Mouse (Mus musculus): ENCODE measurements at regions not wholly inside any gene's neighbourhood (a gene's known extent, or its start where the extent isn't known, plus 50 kb on each side); places are given as distances from the start of the nearest gene placed in this dataset.
A peak's percentile ranks its signal among the peaks of the same experiment; 100 is the strongest.

- Histone ChIP-seq H3K36me3 (ENCODE audit: insufficient read depth, low read length) (no peaks in the 10 kb centered on the region), H3K27me3 (ENCODE audit: insufficient read depth, low read length) (no peaks in the 10 kb centered on the region), H3K9me3 (ENCODE audit: low read length) (peaks cover 2% of the 10 kb centered on the region; the same call in 1 of the 2 replicates), H3K4me3 (replicated peaks; ENCODE audit: low read length) (no peak overlapping the region), H3K4me1 (replicated peaks; ENCODE audit: low read depth, low read length) (peaks cover 21% of the 10 kb centered on the region)
- no peak for TF ChIP-seq CTCF (conservative IDR thresholded peaks at IDR 0.05; ENCODE audit: low read length)
Observed at GRCm38 (mm10) chr15:88399989-88400388, 200.1 kb upstream of the Zdhhc25 start.

GRCm38 (mm10) chr15:88400787-88401186 is 199.3 kb upstream of the Zdhhc25 start:
- Histone ChIP-seq H3K4me3 (replicated peaks; ENCODE audit: low read length) (peak overlapping the region; percentile 35), H3K27me3 (ENCODE audit: insufficient read depth, low read length) (no peaks in the 10 kb centered on the region), H3K4me1 (replicated peaks; ENCODE audit: low read depth, low read length) (peaks cover 21% of the 10 kb centered on the region), H3K36me3 (ENCODE audit: insufficient read depth, low read length) (no peaks in the 10 kb centered on the region), H3K9me3 (ENCODE audit: low read length) (no peaks in the 10 kb centered on the region)
- TF ChIP-seq CTCF (conservative IDR thresholded peaks at IDR 0.05; ENCODE audit: low read length) (no peak), NANOG (IDR thresholded peaks at IDR 0.05; ENCODE audit: borderline replicate concordance, low read length) (no peak), POU5F1 (IDR thresholded peaks at IDR 0.05; ENCODE audit: borderline replicate concordance, low read length) (no peak)

- TF ChIP-seq CTCF (conservative IDR thresholded peaks at IDR 0.05; ENCODE audit: low read length), result no peak
- TF ChIP-seq NANOG (IDR thresholded peaks at IDR 0.05; ENCODE audit: borderline replicate concordance, low read length), result no peak
- no peak for TF ChIP-seq POU5F1 (IDR thresholded peaks at IDR 0.05; ENCODE audit: borderline replicate concordance, low read length)
- Histone ChIP-seq H3K36me3 (ENCODE audit: insufficient read depth, low read length) (no peaks in the 10 kb centered on the region), H3K4me1 (replicated peaks; ENCODE audit: low read depth, low read length) (no peaks in the 10 kb centered on the region), H3K4me3 (replicated peaks; ENCODE audit: low read length) (no peak overlapping the region), H3K9me3 (ENCODE audit: low read length) (peaks cover 8% of the 10 kb centered on the region; the same call in 1 of the 2 replicates), H3K27me3 (ENCODE audit: insufficient read depth, low read length) (no peaks in the 10 kb centered on the region)
Observed at GRCm38 (mm10) chr15:88408461-88409379, 191.4 kb upstream of the Zdhhc25 start.

GRCm38 (mm10) chr15:88414206-88414605 is 185.9 kb upstream of the Zdhhc25 start:
- Histone ChIP-seq H3K36me3 (ENCODE audit: insufficient read depth, low read length) (no peaks in the 10 kb centered on the region), H3K27me3 (ENCODE audit: insufficient read depth, low read length) (peaks cover 6% of the 10 kb centered on the region; the same call in 1 of the 2 replicates), H3K9me3 (ENCODE audit: low read length) (peaks cover 8% of the 10 kb centered on the region; the same call in 1 of the 2 replicates), H3K4me1 (replicated peaks; ENCODE audit: low read depth, low read length) (no peaks in the 10 kb centered on the region), H3K4me3 (replicated peaks; ENCODE audit: low read length) (no peak overlapping the region)
- TF ChIP-seq CTCF (conservative IDR thresholded peaks at IDR 0.05; ENCODE audit: low read length) (no peak), NANOG (IDR thresholded peaks at IDR 0.05; ENCODE audit: borderline replicate concordance, low read length) (no peak), POU5F1 (IDR thresholded peaks at IDR 0.05; ENCODE audit: borderline replicate concordance, low read length) (no peak)

GRCm38 (mm10) chr15:88418881-88419280 is 181.2 kb upstream of the Zdhhc25 start:
- H3K4me1 ChIP-seq (replicated peaks; ENCODE audit: low read depth, low read length), result no peaks in the 10 kb centered on the region
- no peaks in the 10 kb centered on the region for H3K36me3 ChIP-seq (ENCODE audit: insufficient read depth, low read length)
- H3K4me3 ChIP-seq (replicated peaks; ENCODE audit: low read length), result no peak overlapping the region
- peaks cover 9% of the 10 kb centered on the region for H3K9me3 ChIP-seq (ENCODE audit: low read length)
- TF ChIP-seq NANOG (IDR thresholded peaks at IDR 0.05; ENCODE audit: borderline replicate concordance, low read length) (no peak), POU5F1 (IDR thresholded peaks at IDR 0.05; ENCODE audit: borderline replicate concordance, low read length) (no peak), CTCF (conservative IDR thresholded peaks at IDR 0.05; ENCODE audit: low read length) (no peak)
- peaks cover 6% of the 10 kb centered on the region; the same call in 1 of the 2 replicates for H3K27me3 ChIP-seq (ENCODE audit: insufficient read depth, low read length)

- Histone ChIP-seq H3K27me3 (ENCODE audit: insufficient read depth, low read length) (no peaks in the 10 kb centered on the region), H3K9me3 (ENCODE audit: low read length) (peaks cover 3% of the 10 kb centered on the region), H3K4me1 (replicated peaks; ENCODE audit: low read depth, low read length) (no peaks in the 10 kb centered on the region), H3K4me3 (replicated peaks; ENCODE audit: low read length) (no peak overlapping the region), H3K36me3 (ENCODE audit: insufficient read depth, low read length) (no peaks in the 10 kb centered on the region)
- TF ChIP-seq CTCF (conservative IDR thresholded peaks at IDR 0.05; ENCODE audit: low read length), result no peak
- no peak for TF ChIP-seq NANOG (IDR thresholded peaks at IDR 0.05; ENCODE audit: borderline replicate concordance, low read length)
- no peak for TF ChIP-seq POU5F1 (IDR thresholded peaks at IDR 0.05; ENCODE audit: borderline replicate concordance, low read length)
Observed at GRCm38 (mm10) chr15:88428441-88428840, 171.7 kb upstream of the Zdhhc25 start.

GRCm38 (mm10) chr15:88430941-88431340 is 169.2 kb upstream of the Zdhhc25 start:
- Histone ChIP-seq H3K27me3 (ENCODE audit: insufficient read depth, low read length) (no peaks in the 10 kb centered on the region), H3K4me3 (replicated peaks; ENCODE audit: low read length) (no peak overlapping the region), H3K36me3 (ENCODE audit: insufficient read depth, low read length) (no peaks in the 10 kb centered on the region), H3K4me1 (replicated peaks; ENCODE audit: low read depth, low read length) (no peaks in the 10 kb centered on the region), H3K9me3 (ENCODE audit: low read length) (no peaks in the 10 kb centered on the region)
- no peak for TF ChIP-seq NANOG (IDR thresholded peaks at IDR 0.05; ENCODE audit: borderline replicate concordance, low read length)
- no peak for TF ChIP-seq CTCF (conservative IDR thresholded peaks at IDR 0.05; ENCODE audit: low read length)
- no peak for TF ChIP-seq POU5F1 (IDR thresholded peaks at IDR 0.05; ENCODE audit: borderline replicate concordance, low read length)

- Histone ChIP-seq H3K9me3 (ENCODE audit: low read length) (no peaks in the 10 kb centered on the region), H3K4me3 (replicated peaks; ENCODE audit: low read length) (no peak overlapping the region), H3K36me3 (ENCODE audit: insufficient read depth, low read length) (no peaks in the 10 kb centered on the region), H3K4me1 (replicated peaks; ENCODE audit: low read depth, low read length) (no peaks in the 10 kb centered on the region), H3K27me3 (ENCODE audit: insufficient read depth, low read length) (no peaks in the 10 kb centered on the region)
- TF ChIP-seq NANOG (IDR thresholded peaks at IDR 0.05; ENCODE audit: borderline replicate concordance, low read length) (no peak), CTCF (conservative IDR thresholded peaks at IDR 0.05; ENCODE audit: low read length) (no peak), POU5F1 (IDR thresholded peaks at IDR 0.05; ENCODE audit: borderline replicate concordance, low read length) (no peak)
Observed at GRCm38 (mm10) chr15:88448272-88448671, 151.8 kb upstream of the Zdhhc25 start.
